Mouse (Mus musculus) heart, adult 2 months (tissue): Measurements from ENCODE around the gene Poc5.

Experiments
- CTCF ChIP-seq: fragments of 200-600 bp; IDR thresholded peaks from 2 replicates; pipeline ENCODE4 v1.8.1; 2022; ENCODE audit warnings: antibody characterized with exemption, mild to moderate bottlenecking, moderate library complexity
- EP300 ChIP-seq: fragments of 200-500 bp; IDR thresholded peaks from 2 replicates; pipeline ENCODE4 v1.6.1; 2011; ENCODE audit warnings: low read depth, low read length, control low read depth; ENCODE audit not compliant: insufficient read depth
- POLR2A ChIP-seq: fragments of 200-500 bp; IDR thresholded peaks from 2 replicates; pipeline ENCODE4 v1.6.1; 2011; ENCODE audit warnings: mild to moderate bottlenecking, low read depth, low read length, control low read depth; ENCODE audit not compliant: insufficient read depth

- no peak for TF ChIP-seq EP300
- no peak for TF ChIP-seq CTCF
- no peak for TF ChIP-seq POLR2A
Measured at GRCm38 (mm10) chr13:96421230-96421629, 33.1 kb downstream of the Poc5 start.
